Mouse (Mus musculus) MEL (cell line): Measurements from ENCODE around the gene Baiap2l1. TPM values are rescaled to one million over a fixed set of nuclear protein-coding genes. Genes with fewer than 3 reads are reported as not detected.

ENCODE experiments used
- DNase-seq: peaks from one replicate; pipeline ENCODE4 v3.0.0; 2011; ENCODE audit warnings: low read depth, low spot score
- H3K27ac ChIP-seq: 2 replicates; pipeline ENCODE4 v1.5.1; 2012; ENCODE audit warnings: low read depth, mild to moderate bottlenecking, control low read depth, low read length, moderate library complexity; ENCODE audit not compliant: control insufficient read depth
- H3K27me3 ChIP-seq, 2 experiments: fragments of 150-350 bp in 1 of 2; sonication (generic) in 1 of 2; 2 replicates each; pipeline ENCODE4 v1.6.1; 2012; ENCODE audit warnings: low read length in 2 of 2, mild to moderate bottlenecking in 2 of 2, improper control_type of control experiment in 1 of 2, moderate library complexity in 1 of 2; ENCODE audit not compliant: insufficient read depth in 2 of 2, control insufficient read depth in 1 of 2
- H3K36me3 ChIP-seq, 2 experiments: 2 replicates each; pipeline ENCODE4 v1.6.1; 2012 to 2014; ENCODE audit warnings: low read length in 2 of 2, improper control_type of control experiment in 1 of 2, inconsistent platforms in 1 of 2, mild to moderate bottlenecking in 1 of 2; ENCODE audit not compliant: insufficient read depth in 2 of 2, control insufficient read depth in 1 of 2
- H3K4me1 ChIP-seq, 2 experiments: fragments of 150-350 bp in 1 of 2; sonication (generic) in 1 of 2; 2 replicates each; pipeline ENCODE4 v1.6.1; 2012; ENCODE audit warnings: low read length in 2 of 2, improper control_type of control experiment in 1 of 2, mild to moderate bottlenecking in 1 of 2; ENCODE audit not compliant: insufficient read depth in 2 of 2, control insufficient read depth in 1 of 2
- H3K4me3 ChIP-seq, 2 experiments: fragments of 150-350 bp in 1 of 2; sonication (generic) in 1 of 2; 2 replicates each; pipeline ENCODE4 v1.5.1; 2012; ENCODE audit warnings: low read depth in 2 of 2, low read length in 2 of 2, mild to moderate bottlenecking in 2 of 2, moderate library complexity in 2 of 2, control low read depth in 1 of 2, improper control_type of control experiment in 1 of 2; ENCODE audit not compliant: control insufficient read depth in 1 of 2, insufficient read depth in 1 of 2
- H3K79me2 ChIP-seq: 2 replicates; pipeline ENCODE4 v1.6.1; 2012; ENCODE audit warnings: mild to moderate bottlenecking, low read length, moderate library complexity; ENCODE audit not compliant: control insufficient read depth, poor library complexity, insufficient read depth
- H3K9ac ChIP-seq: 2 replicates; pipeline ENCODE4 v1.6.1; 2012; ENCODE audit warnings: low read depth, mild to moderate bottlenecking, control low read depth, low read length, moderate library complexity; ENCODE audit not compliant: control insufficient read depth, poor library complexity, severe bottlenecking
- H3K9me3 ChIP-seq: fragments of 150-350 bp; sonication (generic); replicated peaks from 2 replicates; pipeline ENCODE4 v1.6.1; 2012; ENCODE audit warnings: mild to moderate bottlenecking, low read length, improper control_type of control experiment, moderate library complexity; ENCODE audit not compliant: insufficient read depth
- ELF1 ChIP-seq: IDR thresholded peaks from 2 replicates; pipeline ENCODE4 v1.6.1; 2014; ENCODE audit warnings: low read depth, mild to moderate bottlenecking, inconsistent platforms, low read length, improper control_type of control experiment, moderate library complexity
- EP300 ChIP-seq, 2 experiments: IDR thresholded peaks; 2 replicates each; pipeline ENCODE4 v1.6.1; 2011; ENCODE audit warnings: improper control_type of control experiment in 2 of 2, low read length in 2 of 2, low read depth in 1 of 2, mild to moderate bottlenecking in 1 of 2
- ETS1 ChIP-seq: IDR thresholded peaks from 2 replicates; pipeline ENCODE4 v1.6.1; 2012; ENCODE audit warnings: low read depth, mild to moderate bottlenecking, inconsistent platforms, low read length, improper control_type of control experiment, moderate library complexity
- GATA1 ChIP-seq: IDR thresholded peaks from 2 replicates; pipeline ENCODE4 v1.6.1; 2011; ENCODE audit warnings: low read depth, low read length, improper control_type of control experiment
- HCFC1 ChIP-seq: IDR thresholded peaks from 2 replicates; pipeline ENCODE4 v1.6.1; 2012; ENCODE audit warnings: low read depth, mild to moderate bottlenecking, inconsistent platforms, low read length, improper control_type of control experiment, moderate library complexity
- KAT2A ChIP-seq: conservative IDR thresholded peaks from 2 replicates; pipeline ENCODE4 v1.6.1; 2012; ENCODE audit warnings: low read depth, low read length, improper control_type of control experiment, inconsistent platforms
- MAFK ChIP-seq: IDR thresholded peaks from 2 replicates; pipeline ENCODE4 v1.6.1; 2011; ENCODE audit warnings: low read depth, mild to moderate bottlenecking, low read length, improper control_type of control experiment, borderline replicate concordance
- NELFE ChIP-seq: IDR thresholded peaks from 2 replicates; pipeline ENCODE4 v1.6.1; 2011; ENCODE audit warnings: low read depth, low read length, improper control_type of control experiment
- POLR2A ChIP-seq, 2 experiments: IDR thresholded peaks; 2 replicates each; pipeline ENCODE4 v1.6.1; 2011 to 2012; ENCODE audit warnings: low read length in 2 of 2, mild to moderate bottlenecking in 2 of 2, control low read depth in 1 of 2, improper control_type of control experiment in 1 of 2, low read depth in 1 of 2, moderate library complexity in 1 of 2; ENCODE audit not compliant: control insufficient read depth in 1 of 2, insufficient read depth in 1 of 2, poor library complexity in 1 of 2
- POLR2AphosphoS2 ChIP-seq: IDR thresholded peaks from 2 replicates; pipeline ENCODE4 v1.6.1; 2011; ENCODE audit warnings: low read length, improper control_type of control experiment
- SIN3A ChIP-seq: IDR thresholded peaks from 2 replicates; pipeline ENCODE4 v1.6.1; 2012; ENCODE audit warnings: low read length, improper control_type of control experiment, inconsistent platforms
- TCF12 ChIP-seq: IDR thresholded peaks from 2 replicates; pipeline ENCODE4 v1.6.1; 2014; ENCODE audit warnings: low read depth, mild to moderate bottlenecking, inconsistent platforms, low read length, improper control_type of control experiment, moderate library complexity
- ZNF384 ChIP-seq: IDR thresholded peaks from 2 replicates; pipeline ENCODE4 v1.6.1; 2012; ENCODE audit warnings: low read depth, mild to moderate bottlenecking, inconsistent platforms, low read length, improper control_type of control experiment
- polyA plus RNA-seq, 2 experiments: library from polyadenylated mRNA; stranded (reverse) in 1 of 2; unstranded in 1 of 2; fragments of >175 nt in 1 of 2; fragments of >200 nt in 1 of 2; gene quantifications; 2 replicates each; pipeline versions ENCODE4 v1.2.1 to v1.2.4; 2012; ENCODE audit warnings: low replicate concordance in 2 of 2, low read depth in 1 of 2; ENCODE audit not compliant: insufficient read length in 2 of 2, insufficient read depth in 1 of 2, missing spikeins in 1 of 2
- total RNA-seq: library from RNA; depleted of rRNA; stranded (reverse); fragments of 300-350 nt; gene quantifications from 2 replicates; pipeline ENCODE4 v1.2.3, GENCODE M21; 2012

The Baiap2l1 gene
- total and polyA plus RNA-seq, 3 experiments = 0.06 TPM; not detected in 2

DNA sequence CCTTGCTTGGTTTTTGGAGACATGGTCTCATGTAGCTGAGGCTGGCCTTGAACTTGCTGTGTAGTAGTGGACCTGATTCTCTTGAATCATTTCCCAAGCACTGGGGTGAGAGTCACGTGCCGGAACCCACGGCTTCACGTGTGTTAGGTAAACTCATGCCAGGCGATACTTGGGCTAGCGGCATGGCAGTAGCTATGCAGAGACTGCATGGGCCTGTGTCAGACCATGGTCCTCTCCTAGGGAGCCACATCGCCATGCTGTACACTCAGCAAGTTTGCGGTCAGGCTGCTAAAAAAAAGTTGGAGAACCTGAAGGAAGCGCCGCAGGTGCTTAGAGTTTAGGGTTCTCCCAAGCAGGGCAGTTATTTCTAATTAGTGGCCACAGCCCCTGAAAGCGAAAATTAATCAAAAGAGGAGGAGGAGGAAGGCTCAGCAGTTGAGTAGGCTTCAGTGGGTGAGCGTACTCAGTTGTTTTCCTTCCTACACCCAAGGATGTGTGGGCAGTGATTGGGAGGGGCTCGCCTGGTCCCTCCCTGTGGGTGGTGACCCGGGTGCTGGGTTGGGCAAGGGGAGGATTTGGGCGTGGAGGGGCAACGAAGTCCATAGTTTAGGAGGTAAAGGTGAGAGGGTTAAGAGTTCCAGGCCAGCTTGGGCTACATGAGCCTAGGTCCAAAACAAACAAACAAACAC is 103.6 kb downstream of the Baiap2l1 start:
- Histone ChIP-seq H3K27ac (no peak overlapping the region), H3K79me2 (peaks cover 17% of the 10 kb centered on the region), H3K4me3 (peak overlapping the region; percentile 59 to 69), H3K27me3 (no peaks in the 10 kb centered on the region), H3K9me3 (no peaks in the 10 kb centered on the region), H3K4me1 (peaks cover 3% of the 10 kb centered on the region in 2 experiments; a peak in 2 of 4 replicates), H3K36me3 (no peaks in the 10 kb centered on the region), H3K9ac (peak overlapping the region; percentile 59)
- TF ChIP-seq NELFE = no peak
- TF ChIP-seq POLR2A (IDR thresholded peaks at IDR 0.05; ENCODE audit: control insufficient read depth in 1 of 2, insufficient read depth in 1 of 2, low read depth in 1 of 2, low read length in 2 of 2, poor library complexity in 1 of 2) = 0 out of 4 replicates have a peak, but pooled peaks of 1 of the 2 experiments have one; percentile 25
- TF ChIP-seq HCFC1 = peak; percentile 19; the same call in 1 of the 2 replicates
- TF ChIP-seq TCF12 = 0 out of 2 replicates have a peak, but pooled peaks have one; percentile 20
- no peak for TF ChIP-seq POLR2AphosphoS2
- no peak for TF ChIP-seq ETS1
- TF ChIP-seq KAT2A = no peak
- 0 out of 2 replicates have a peak, but pooled peaks have one; percentile 14 for TF ChIP-seq ELF1
- TF ChIP-seq GATA1 = no peak
- DNase-seq = peak; percentile 81

DNA sequence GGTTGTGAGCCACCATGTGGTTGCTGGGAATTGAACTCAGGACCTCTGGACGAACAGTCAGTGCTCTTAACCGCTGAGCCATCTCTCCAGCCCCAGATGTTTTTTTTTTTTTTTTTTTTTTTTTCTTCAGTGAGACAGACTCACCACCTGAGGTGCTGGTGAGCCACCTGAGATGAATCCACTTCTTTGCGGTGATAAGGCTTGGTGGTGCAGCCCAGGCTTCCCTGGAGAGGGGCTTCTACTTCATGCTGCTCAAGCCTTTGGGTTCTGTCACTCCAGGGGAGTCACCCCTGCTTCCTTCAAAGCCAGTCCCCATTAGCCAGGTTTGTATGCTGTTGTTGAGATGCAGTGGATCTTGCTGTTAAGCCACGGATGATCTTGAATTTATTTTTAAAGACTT is 104.7 kb downstream of the Baiap2l1 start:
- TF ChIP-seq POLR2A (IDR thresholded peaks at IDR 0.05; ENCODE audit: control insufficient read depth in 1 of 2, insufficient read depth in 1 of 2, low read depth in 1 of 2, low read length in 2 of 2, poor library complexity in 1 of 2) = no peak
- TF ChIP-seq GATA1 = no peak
- peak; percentile 89 for TF ChIP-seq ZNF384
- TF ChIP-seq EP300 (IDR thresholded peaks at IDR 0.05; ENCODE audit: low read depth in 1 of 2, low read length in 2 of 2) = no peak
- TF ChIP-seq, all 39 proteins: peak for 1
- no peak overlapping the region for H3K27ac ChIP-seq
- H3K27me3 ChIP-seq = no peaks in the 10 kb centered on the region
- peaks cover 11% of the 10 kb centered on the region for H3K79me2 ChIP-seq
- DNase-seq = peak; percentile 21
- H3K9me3 ChIP-seq = no peaks in the 10 kb centered on the region
- H3K9ac ChIP-seq = no peak overlapping the region
- H3K4me1 ChIP-seq = peaks cover 3 to 6% of the 10 kb centered on the region in 2 experiments; a peak in 3 of 4 replicates
- peaks cover 0 to 2% of the 10 kb centered on the region in 2 experiments; a peak in 2 of 4 replicates for H3K36me3 ChIP-seq
- no peak overlapping the region for H3K4me3 ChIP-seq

DNA sequence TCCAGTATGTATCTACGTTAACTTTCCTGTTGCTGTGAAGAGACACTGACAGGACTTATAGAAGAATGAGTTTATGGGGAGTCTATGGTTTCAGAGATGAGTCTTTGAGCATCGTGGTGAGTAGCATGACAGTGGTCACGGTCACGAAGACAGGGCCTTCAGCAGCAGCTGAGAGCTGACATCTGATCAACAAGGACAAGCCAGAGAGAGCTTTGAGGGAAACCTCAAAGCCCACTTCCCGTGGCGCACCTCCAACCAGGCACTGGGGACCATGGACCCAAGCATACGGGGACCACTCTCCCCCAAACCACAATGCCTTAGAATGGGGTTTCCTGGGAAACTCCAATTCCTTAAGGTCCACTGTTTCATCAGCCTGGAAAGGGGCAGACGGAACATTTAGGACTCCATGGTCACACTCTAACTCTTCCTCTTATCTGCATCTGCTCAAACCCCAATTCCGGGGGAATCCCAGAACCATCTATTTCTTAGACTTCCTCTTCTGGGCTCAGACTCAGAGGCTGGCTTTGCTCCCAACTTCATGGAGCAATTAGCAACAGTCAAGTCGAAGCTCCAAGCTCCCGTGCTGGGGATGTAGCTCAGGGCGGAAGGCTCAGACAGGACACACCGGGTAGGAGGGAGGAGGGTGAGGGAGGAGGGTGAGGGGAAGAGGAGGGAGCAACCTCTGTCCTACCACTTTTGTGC is 105.9 kb downstream of the Baiap2l1 start:
- Histone ChIP-seq H3K9ac (no peak overlapping the region), H3K79me2 (peaks cover 11% of the 10 kb centered on the region), H3K4me3 (no peak overlapping the region), H3K36me3 (peaks cover 0 to 8% of the 10 kb centered on the region in 2 experiments; a peak in 2 of 4 replicates), H3K4me1 (peaks cover 8 to 11% of the 10 kb centered on the region in 2 experiments), H3K9me3 (no peaks in the 10 kb centered on the region), H3K27me3 (no peaks in the 10 kb centered on the region), H3K27ac (no peak overlapping the region)
- no peak for TF ChIP-seq MAFK
- TF ChIP-seq SIN3A = no peak
- no peak for DNase-seq
